Mouse (Mus musculus): ENCODE measurements at regions not wholly inside any gene's neighbourhood (a gene's known extent, or its start where the extent isn't known, plus 50 kb on each side); places are given as distances from the start of the nearest gene placed in this dataset.

DNA sequence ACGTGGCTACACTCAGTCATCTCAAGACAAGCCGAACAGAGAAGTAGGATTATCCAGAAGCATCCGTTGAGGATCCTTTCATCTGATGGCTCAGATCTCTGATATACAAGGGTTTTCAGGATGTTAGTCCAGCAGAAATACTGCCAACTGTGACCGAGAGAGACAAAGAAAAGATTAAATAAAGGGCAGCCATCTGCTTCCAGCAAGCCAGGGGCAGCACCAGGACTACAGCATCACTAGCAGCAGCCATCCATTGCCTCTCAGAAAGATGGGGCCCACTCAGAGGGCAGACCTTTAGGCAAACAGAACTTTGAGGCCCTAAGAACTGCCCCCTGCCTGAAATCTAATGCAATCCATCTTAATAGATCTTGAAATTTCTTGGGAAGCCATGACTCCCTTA is 77.6 kb upstream of the Neo1 start:
- no peak overlapping the region for H3K4me3 ChIP-seq (ENCODE audit: insufficient read depth in 1 of 2, low read depth in 1 of 2, low read length in 2 of 2, poor library complexity in 1 of 2, severe bottlenecking in 1 of 2)
- DNase-seq (ENCODE audit: low read depth, low spot score): no peak
- no peak overlapping the region for H3K27ac ChIP-seq (ENCODE audit: insufficient read depth, low read depth, low read length, poor library complexity, severe bottlenecking)
- no peaks in the 10 kb centered on the region for H3K36me3 ChIP-seq (ENCODE audit: control insufficient read depth, insufficient read depth, low read length, poor library complexity, severe bottlenecking)
- in situ Hi-C loops (cut with MboI; ENCODE audit: low sequenced_read_pairs in 2 of 2, unreplicated experiment in 2 of 2): no loop called here
- no peak overlapping the region for H3K9ac ChIP-seq (ENCODE audit: insufficient read depth, low read depth, low read length, poor library complexity, severe bottlenecking)
- TF ChIP-seq MAFK (IDR thresholded peaks at IDR 0.05; ENCODE audit: insufficient read depth, low read depth, low read length): no peak
- no peak for TF ChIP-seq CHD2 (IDR thresholded peaks at IDR 0.05; ENCODE audit: low read depth, low read length)
- no peak for TF ChIP-seq HCFC1 (IDR thresholded peaks at IDR 0.05; ENCODE audit: borderline replicate concordance, insufficient read depth, low read length)
- TF ChIP-seq ZNF384 (IDR thresholded peaks at IDR 0.05; ENCODE audit: low read depth, low read length): no peak
- TF ChIP-seq ZC3H11A (IDR thresholded peaks at IDR 0.05; ENCODE audit: borderline replicate concordance, low read depth, low read length): no peak
- no peaks in the 10 kb centered on the region for H3K9me3 ChIP-seq (ENCODE audit: control insufficient read depth, insufficient read depth, low read depth, low read length)
- H3K4me1 ChIP-seq (ENCODE audit: control insufficient read depth in 2 of 2, insufficient read depth in 2 of 2, low read length in 2 of 2, poor library complexity in 1 of 2): no peaks in the 10 kb centered on the region

DNA sequence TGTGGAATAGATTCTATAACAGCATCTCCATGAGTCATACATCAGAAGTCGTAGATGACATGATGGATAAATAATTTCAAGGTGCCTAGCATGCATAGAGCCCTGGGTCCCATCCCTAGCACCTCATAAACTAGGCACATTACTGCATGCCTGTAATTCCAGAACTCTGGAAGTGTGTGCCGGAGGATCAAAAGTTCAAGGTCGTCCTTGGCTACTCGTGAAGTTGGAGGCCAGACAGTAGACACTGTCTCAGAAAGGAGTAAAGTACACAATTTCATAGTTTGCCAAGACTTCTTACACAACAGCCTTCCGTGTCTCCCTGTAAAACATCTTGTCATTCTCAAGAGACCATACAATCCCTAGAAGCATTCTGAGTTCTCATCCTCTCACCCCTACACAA is 63.5 kb upstream of the Neo1 start:
- no peak for DNase-seq (ENCODE audit: low read depth, low spot score)
- TF ChIP-seq CHD2 (IDR thresholded peaks at IDR 0.05; ENCODE audit: low read depth, low read length) (no peak), HCFC1 (IDR thresholded peaks at IDR 0.05; ENCODE audit: borderline replicate concordance, insufficient read depth, low read length) (no peak), ZC3H11A (IDR thresholded peaks at IDR 0.05; ENCODE audit: borderline replicate concordance, low read depth, low read length) (no peak), MAFK (IDR thresholded peaks at IDR 0.05; ENCODE audit: insufficient read depth, low read depth, low read length) (no peak), ZNF384 (IDR thresholded peaks at IDR 0.05; ENCODE audit: low read depth, low read length) (no peak)
- in situ Hi-C loops (cut with MboI; ENCODE audit: low sequenced_read_pairs in 2 of 2, unreplicated experiment in 2 of 2): no loop called here
- Histone ChIP-seq H3K4me3 (ENCODE audit: insufficient read depth in 1 of 2, low read depth in 1 of 2, low read length in 2 of 2, poor library complexity in 1 of 2, severe bottlenecking in 1 of 2) (no peak overlapping the region), H3K4me1 (ENCODE audit: control insufficient read depth in 2 of 2, insufficient read depth in 2 of 2, low read length in 2 of 2, poor library complexity in 1 of 2) (no peaks in the 10 kb centered on the region), H3K36me3 (ENCODE audit: control insufficient read depth, insufficient read depth, low read length, poor library complexity, severe bottlenecking) (no peaks in the 10 kb centered on the region), H3K9me3 (ENCODE audit: control insufficient read depth, insufficient read depth, low read depth, low read length) (no peaks in the 10 kb centered on the region), H3K27ac (ENCODE audit: insufficient read depth, low read depth, low read length, poor library complexity, severe bottlenecking) (no peak overlapping the region), H3K9ac (ENCODE audit: insufficient read depth, low read depth, low read length, poor library complexity, severe bottlenecking) (no peak overlapping the region)

GRCm38 (mm10) chr9:59097564-59097963 is 61.3 kb upstream of the Neo1 start:
- Histone ChIP-seq H3K4me1 (ENCODE audit: control insufficient read depth in 2 of 2, insufficient read depth in 2 of 2, low read length in 2 of 2, poor library complexity in 1 of 2) (no peaks in the 10 kb centered on the region), H3K4me3 (ENCODE audit: insufficient read depth in 1 of 2, low read depth in 1 of 2, low read length in 2 of 2, poor library complexity in 1 of 2, severe bottlenecking in 1 of 2) (no peak overlapping the region), H3K36me3 (ENCODE audit: control insufficient read depth, insufficient read depth, low read length, poor library complexity, severe bottlenecking) (no peaks in the 10 kb centered on the region), H3K27ac (ENCODE audit: insufficient read depth, low read depth, low read length, poor library complexity, severe bottlenecking) (no peak overlapping the region), H3K9me3 (ENCODE audit: control insufficient read depth, insufficient read depth, low read depth, low read length) (no peaks in the 10 kb centered on the region), H3K9ac (ENCODE audit: insufficient read depth, low read depth, low read length, poor library complexity, severe bottlenecking) (no peak overlapping the region)
- TF ChIP-seq CHD2 (IDR thresholded peaks at IDR 0.05; ENCODE audit: low read depth, low read length) (no peak), ZC3H11A (IDR thresholded peaks at IDR 0.05; ENCODE audit: borderline replicate concordance, low read depth, low read length) (no peak), MAFK (IDR thresholded peaks at IDR 0.05; ENCODE audit: insufficient read depth, low read depth, low read length) (no peak), HCFC1 (IDR thresholded peaks at IDR 0.05; ENCODE audit: borderline replicate concordance, insufficient read depth, low read length) (no peak), ZNF384 (IDR thresholded peaks at IDR 0.05; ENCODE audit: low read depth, low read length) (no peak)
- no peak for DNase-seq (ENCODE audit: low read depth, low spot score)
- in situ Hi-C loops (cut with MboI; ENCODE audit: low sequenced_read_pairs in 2 of 2, unreplicated experiment in 2 of 2): no loop called here

GRCm38 (mm10) chr9:59096551-59097268 is 60.5 kb upstream of the Neo1 start:
- Histone ChIP-seq H3K27ac (ENCODE audit: insufficient read depth, low read depth, low read length, poor library complexity, severe bottlenecking) (no peak overlapping the region), H3K4me1 (ENCODE audit: control insufficient read depth in 2 of 2, insufficient read depth in 2 of 2, low read length in 2 of 2, poor library complexity in 1 of 2) (no peaks in the 10 kb centered on the region), H3K9me3 (ENCODE audit: control insufficient read depth, insufficient read depth, low read depth, low read length) (no peaks in the 10 kb centered on the region), H3K4me3 (ENCODE audit: insufficient read depth in 1 of 2, low read depth in 1 of 2, low read length in 2 of 2, poor library complexity in 1 of 2, severe bottlenecking in 1 of 2) (no peak overlapping the region), H3K9ac (ENCODE audit: insufficient read depth, low read depth, low read length, poor library complexity, severe bottlenecking) (no peak overlapping the region), H3K36me3 (ENCODE audit: control insufficient read depth, insufficient read depth, low read length, poor library complexity, severe bottlenecking) (no peaks in the 10 kb centered on the region)
- in situ Hi-C loops (cut with MboI; ENCODE audit: low sequenced_read_pairs in 2 of 2, unreplicated experiment in 2 of 2): no loop called here
- TF ChIP-seq CHD2 (IDR thresholded peaks at IDR 0.05; ENCODE audit: low read depth, low read length): no peak
- TF ChIP-seq ZC3H11A (IDR thresholded peaks at IDR 0.05; ENCODE audit: borderline replicate concordance, low read depth, low read length): no peak
- TF ChIP-seq MAFK (IDR thresholded peaks at IDR 0.05; ENCODE audit: insufficient read depth, low read depth, low read length): no peak
- TF ChIP-seq ZNF384 (IDR thresholded peaks at IDR 0.05; ENCODE audit: low read depth, low read length): no peak
- TF ChIP-seq HCFC1 (IDR thresholded peaks at IDR 0.05; ENCODE audit: borderline replicate concordance, insufficient read depth, low read length): no peak
- DNase-seq (ENCODE audit: low read depth, low spot score): no peak

Data from ES-E14 (cell line).